Mouse (Mus musculus): ENCODE data around the gene Tmed6. TPM values are rescaled to one million over a fixed set of nuclear protein-coding genes. Genes with fewer than 3 reads are reported as not detected.

Gene Tmed6
- total RNA-seq (2014; rRNA removed) (not detected in 2 replicates), polyA plus RNA-seq (2015; fragmentation: Nextera tagmentation; extraction: Ambion mirVana) (not detected in 2 replicates)

GRCm38 (mm10) chr8:107065511-107066496 lies at the start of gene Tmed6:
Tmed6 (minus strand) TSS chr8:107065644.
- WGBS, result 65% methylated on average over 17 of the region's 17 CpGs
- H3K27ac ChIP-seq (ENCODE audit: low read depth, low read length), result no peak within 1 kb of the TSS
- no peaks in the 10 kb centered on the region for H3K9me3 ChIP-seq (ENCODE audit: low read length)
- H3K36me3 ChIP-seq (ENCODE audit: insufficient read depth), result peaks cover 15% of the 10 kb centered on the region
- H3K4me3 ChIP-seq (ENCODE audit: low read depth, low read length), result no peak within 1 kb of the TSS
- DNase-seq, result no peak
- H3K4me2 ChIP-seq (ENCODE audit: low read depth), result no peak within 1 kb of the TSS
- H3K27me3 ChIP-seq (ENCODE audit: insufficient read depth, low read length), result no peaks in the 10 kb centered on the region
- H3K4me1 ChIP-seq (ENCODE audit: insufficient read depth), result no peaks in the 10 kb centered on the region
- ATAC-seq, result no peak
- no peak within 1 kb of the TSS for H3K9ac ChIP-seq
- no peak for TF ChIP-seq CTCF (IDR thresholded peaks at IDR 0.05; ENCODE audit: low read depth)

- 85% methylated on average over 10 of the region's 10 CpGs for WGBS
- Histone ChIP-seq H3K9me3 (ENCODE audit: low read length) (no peaks in the 10 kb centered on the region), H3K4me3 (ENCODE audit: low read depth, low read length) (no peak overlapping the region), H3K9ac (no peak overlapping the region), H3K27ac (ENCODE audit: low read depth, low read length) (no peak overlapping the region), H3K27me3 (ENCODE audit: insufficient read depth, low read length) (no peaks in the 10 kb centered on the region), H3K4me2 (ENCODE audit: low read depth) (no peak overlapping the region), H3K4me1 (ENCODE audit: insufficient read depth) (no peaks in the 10 kb centered on the region; the same call in 1 of the 2 replicates), H3K36me3 (ENCODE audit: insufficient read depth) (no peaks in the 10 kb centered on the region)
- DNase-seq (no peak), ATAC-seq (no peak)
- TF ChIP-seq CTCF (IDR thresholded peaks at IDR 0.05; ENCODE audit: low read depth), result no peak
These were observed 49.5 kb upstream of the Tmed6 start for GRCm38 (mm10) chr8:107115008-107115320.

GRCm38 (mm10) chr8:107114150-107115007 lies 48.9 kb upstream of the Tmed6 start:
- Histone ChIP-seq H3K9ac (no peak overlapping the region), H3K27me3 (ENCODE audit: insufficient read depth, low read length) (no peaks in the 10 kb centered on the region), H3K4me1 (ENCODE audit: insufficient read depth) (no peaks in the 10 kb centered on the region; the same call in 1 of the 2 replicates), H3K36me3 (ENCODE audit: insufficient read depth) (no peaks in the 10 kb centered on the region), H3K4me2 (ENCODE audit: low read depth) (no peak overlapping the region), H3K9me3 (ENCODE audit: low read length) (no peaks in the 10 kb centered on the region), H3K4me3 (ENCODE audit: low read depth, low read length) (no peak overlapping the region), H3K27ac (ENCODE audit: low read depth, low read length) (no peak overlapping the region; the same call in 1 of the 2 replicates)
- TF ChIP-seq CTCF (IDR thresholded peaks at IDR 0.05; ENCODE audit: low read depth), result no peak
- DNase-seq, result no peak
- no peak for ATAC-seq
- WGBS, result 64% methylated on average over 19 of the region's 19 CpGs

- 55% methylated on average over 4 of the region's 4 CpGs for WGBS
- H3K36me3 ChIP-seq (ENCODE audit: insufficient read depth), result no peaks in the 10 kb centered on the region
- no peaks in the 10 kb centered on the region for H3K27me3 ChIP-seq (ENCODE audit: insufficient read depth, low read length)
- H3K4me1 ChIP-seq (ENCODE audit: insufficient read depth), result no peaks in the 10 kb centered on the region; the same call in 1 of the 2 replicates
- no peak overlapping the region for H3K4me3 ChIP-seq (ENCODE audit: low read depth, low read length)
- no peak overlapping the region for H3K27ac ChIP-seq (ENCODE audit: low read depth, low read length)
- H3K9ac ChIP-seq, result no peak overlapping the region
- DNase-seq (no peak), ATAC-seq (no peak)
- H3K4me2 ChIP-seq (ENCODE audit: low read depth), result no peak overlapping the region
- no peaks in the 10 kb centered on the region for H3K9me3 ChIP-seq (ENCODE audit: low read length)
- TF ChIP-seq CTCF (IDR thresholded peaks at IDR 0.05; ENCODE audit: low read depth), result no peak
These were observed 47.8 kb upstream of the Tmed6 start for GRCm38 (mm10) chr8:107113209-107113608.

GRCm38 (mm10) chr8:107111340-107112105 lies 46.1 kb upstream of the Tmed6 start:
- DNase-seq, result no peak
- TF ChIP-seq CTCF (IDR thresholded peaks at IDR 0.05; ENCODE audit: low read depth), result no peak
- no peak for ATAC-seq
- Histone ChIP-seq H3K27me3 (ENCODE audit: insufficient read depth, low read length) (no peaks in the 10 kb centered on the region), H3K27ac (ENCODE audit: low read depth, low read length) (no peak overlapping the region), H3K4me3 (ENCODE audit: low read depth, low read length) (no peak overlapping the region), H3K36me3 (ENCODE audit: insufficient read depth) (no peaks in the 10 kb centered on the region), H3K9me3 (ENCODE audit: low read length) (no peaks in the 10 kb centered on the region), H3K4me1 (ENCODE audit: insufficient read depth) (no peaks in the 10 kb centered on the region; the same call in 1 of the 2 replicates), H3K9ac (no peak overlapping the region), H3K4me2 (ENCODE audit: low read depth) (no peak overlapping the region)
- 89% methylated on average over 10 of the region's 11 CpGs for WGBS

GRCm38 (mm10) chr8:107110629-107111330 lies 45.3 kb upstream of the Tmed6 start:
- DNase-seq, result no peak
- H3K27ac ChIP-seq (ENCODE audit: low read depth, low read length), result no peak overlapping the region

More at GRCm38 (mm10) chr8:107110629-107111330, 45.3 kb upstream of the Tmed6 start:
- TF ChIP-seq CTCF (IDR thresholded peaks at IDR 0.05; ENCODE audit: low read depth), result no peak
- Histone ChIP-seq H3K4me2 (ENCODE audit: low read depth) (no peak overlapping the region), H3K27me3 (ENCODE audit: insufficient read depth, low read length) (no peaks in the 10 kb centered on the region), H3K4me3 (ENCODE audit: low read depth, low read length) (no peak overlapping the region), H3K9me3 (ENCODE audit: low read length) (no peaks in the 10 kb centered on the region), H3K9ac (no peak overlapping the region), H3K4me1 (ENCODE audit: insufficient read depth) (no peaks in the 10 kb centered on the region; the same call in 1 of the 2 replicates), H3K36me3 (ENCODE audit: insufficient read depth) (no peaks in the 10 kb centered on the region)
- 42% methylated on average over 9 of the region's 9 CpGs for WGBS
- ATAC-seq, result no peak; the same call in 1 of the 2 replicates

Data from forebrain, postnatal 0 days (tissue).